Mouse (Mus musculus): ENCODE data around the gene Klf1. TPM values are rescaled to one million over a fixed set of nuclear protein-coding genes. Genes with fewer than 3 reads are reported as not detected.

The Klf1 gene
- total and polyA plus RNA-seq, 3 experiments = 0.20 to 0.38 (median 0.24) TPM

- H3K4me2 ChIP-seq (ENCODE audit: insufficient read depth, low read depth, poor library complexity, severe bottlenecking) = no peak overlapping the region
- in situ Hi-C loops (cut with MboI; ENCODE audit: low pct_ligation_motif_present, low pct_unique_long_range_greater_than_20kb, low sequenced_read_pairs) = no loop called here
- peaks cover 13% of the 10 kb centered on the region for H3K9me3 ChIP-seq (replicated peaks; ENCODE audit: low read length)
- dilution Hi-C loops (cut with MboI; ENCODE audit: extremely low pct_ligation_motif_present, extremely low pct_unique_long_range_greater_than_20kb, low sequenced_read_pairs) = no loop called here
- DNase-seq (ENCODE audit: extremely low read depth) = no peak
- peaks cover 6 to 12% of the 10 kb centered on the region in 2 experiments for H3K4me1 ChIP-seq (ENCODE audit: control insufficient read depth in 1 of 2, insufficient read depth in 2 of 2)
- H3K27ac ChIP-seq (ENCODE audit: insufficient read depth, low read depth) = no peak overlapping the region
- H3K9ac ChIP-seq (ENCODE audit: insufficient read depth, low read depth) = no peak overlapping the region
- H3K4me3 ChIP-seq (replicated peaks in 1 of 3; ENCODE audit: low read depth in 2 of 3, low read length in 2 of 3, poor library complexity in 1 of 3) = no peak overlapping the region
- no peak for TF ChIP-seq CHD2 (IDR thresholded peaks at IDR 0.05; ENCODE audit: low read length)
- no peak for TF ChIP-seq RCOR1 (conservative IDR thresholded peaks at IDR 0.05; ENCODE audit: low read depth, low read length)
- TF ChIP-seq POLR2AphosphoS2 (IDR thresholded peaks at IDR 0.05; ENCODE audit: low read depth, low read length) = no peak
- TF ChIP-seq GABPA (IDR thresholded peaks at IDR 0.05; ENCODE audit: insufficient replicate concordance, low read depth, low read length) = no peak
- TF ChIP-seq CTCF (conservative IDR thresholded peaks at IDR 0.05 in 1 of 2, IDR thresholded peaks at IDR 0.05 in 1 of 2; ENCODE audit: low read depth in 2 of 2, low read length in 2 of 2) = no peak
- no peaks in the 10 kb centered on the region for H3K79me2 ChIP-seq (replicated peaks; ENCODE audit: control insufficient read depth, extremely low read depth, insufficient read depth, poor library complexity, severe bottlenecking)
- H3K27me3 ChIP-seq (replicated peaks) = no peaks in the 10 kb centered on the region
- H3K36me3 ChIP-seq (replicated peaks in 1 of 2; ENCODE audit: control insufficient read depth in 1 of 2, insufficient read depth in 1 of 2, low read length in 1 of 2) = peaks cover 12 to 61% of the 10 kb centered on the region in 2 experiments
These were observed 11.3 kb downstream of the Klf1 start for GRCm38 (mm10) chr8:84912895-84913501.

GRCm38 (mm10) chr8:84913502-84913900 lies 11.8 kb downstream of the Klf1 start:
- no peak overlapping the region for H3K27ac ChIP-seq (ENCODE audit: insufficient read depth, low read depth)
- H3K4me1 ChIP-seq (ENCODE audit: control insufficient read depth in 1 of 2, insufficient read depth in 2 of 2) = peaks cover 6 to 12% of the 10 kb centered on the region in 2 experiments
- dilution Hi-C loops (cut with MboI; ENCODE audit: extremely low pct_ligation_motif_present, extremely low pct_unique_long_range_greater_than_20kb, low sequenced_read_pairs) (no loop called here), in situ Hi-C loops (cut with MboI; ENCODE audit: low pct_ligation_motif_present, low pct_unique_long_range_greater_than_20kb, low sequenced_read_pairs) (no loop called here)
- no peaks in the 10 kb centered on the region for H3K79me2 ChIP-seq (replicated peaks; ENCODE audit: control insufficient read depth, extremely low read depth, insufficient read depth, poor library complexity, severe bottlenecking)
- no peak overlapping the region for H3K4me3 ChIP-seq (replicated peaks in 1 of 3; ENCODE audit: low read depth in 2 of 3, low read length in 2 of 3, poor library complexity in 1 of 3)
- no peak for TF ChIP-seq ZNF384 (IDR thresholded peaks at IDR 0.05; ENCODE audit: low read depth, low read length)
- TF ChIP-seq JUN (IDR thresholded peaks at IDR 0.05; ENCODE audit: insufficient read depth, low read depth, low read length) = no peak
- TF ChIP-seq MAZ (IDR thresholded peaks at IDR 0.05; ENCODE audit: low read depth, low read length) = no peak
- no peak for TF ChIP-seq GABPA (IDR thresholded peaks at IDR 0.05; ENCODE audit: insufficient replicate concordance, low read depth, low read length)
- TF ChIP-seq JUND (conservative IDR thresholded peaks at IDR 0.05; ENCODE audit: low read depth, low read length) = no peak
- no peak for TF ChIP-seq ZMIZ1 (IDR thresholded peaks at IDR 0.05; ENCODE audit: low read depth, low read length)
- no peak for TF ChIP-seq NRF1 (IDR thresholded peaks at IDR 0.05; ENCODE audit: low read depth, low read length)
- no peak for TF ChIP-seq SIN3A (IDR thresholded peaks at IDR 0.05; ENCODE audit: low read length)
- TF ChIP-seq TBP (conservative IDR thresholded peaks at IDR 0.05; ENCODE audit: low read depth, low read length) = no peak
- no peak overlapping the region for H3K9ac ChIP-seq (ENCODE audit: insufficient read depth, low read depth)
- no peak for DNase-seq (ENCODE audit: extremely low read depth)
- no peaks in the 10 kb centered on the region for H3K27me3 ChIP-seq (replicated peaks)
- H3K9me3 ChIP-seq (replicated peaks; ENCODE audit: low read length) = peaks cover 13% of the 10 kb centered on the region
- H3K36me3 ChIP-seq (replicated peaks in 1 of 2; ENCODE audit: control insufficient read depth in 1 of 2, insufficient read depth in 1 of 2, low read length in 1 of 2) = peaks cover 12 to 61% of the 10 kb centered on the region in 2 experiments
- H3K4me2 ChIP-seq (ENCODE audit: insufficient read depth, low read depth, poor library complexity, severe bottlenecking) = no peak overlapping the region

- H3K9me3 ChIP-seq (replicated peaks; ENCODE audit: low read length) = peaks cover 13% of the 10 kb centered on the region
- no peak overlapping the region for H3K9ac ChIP-seq (ENCODE audit: insufficient read depth, low read depth)
- peaks cover 12 to 61% of the 10 kb centered on the region in 2 experiments for H3K36me3 ChIP-seq (replicated peaks in 1 of 2; ENCODE audit: control insufficient read depth in 1 of 2, insufficient read depth in 1 of 2, low read length in 1 of 2)
- in situ Hi-C loops (cut with MboI; ENCODE audit: low pct_ligation_motif_present, low pct_unique_long_range_greater_than_20kb, low sequenced_read_pairs) (no loop called here), dilution Hi-C loops (cut with MboI; ENCODE audit: extremely low pct_ligation_motif_present, extremely low pct_unique_long_range_greater_than_20kb, low sequenced_read_pairs) (no loop called here)
- H3K79me2 ChIP-seq (replicated peaks; ENCODE audit: control insufficient read depth, extremely low read depth, insufficient read depth, poor library complexity, severe bottlenecking) = no peaks in the 10 kb centered on the region
- peak; percentile 48 for DNase-seq (ENCODE audit: extremely low read depth)
- H3K27ac ChIP-seq (ENCODE audit: insufficient read depth, low read depth) = no peak overlapping the region
- H3K27me3 ChIP-seq (replicated peaks) = no peaks in the 10 kb centered on the region
- no peak overlapping the region for H3K4me3 ChIP-seq (replicated peaks in 1 of 3; ENCODE audit: low read depth in 2 of 3, low read length in 2 of 3, poor library complexity in 1 of 3)
- H3K4me2 ChIP-seq (ENCODE audit: insufficient read depth, low read depth, poor library complexity, severe bottlenecking) = no peak overlapping the region
- peaks cover 6 to 12% of the 10 kb centered on the region in 2 experiments for H3K4me1 ChIP-seq (ENCODE audit: control insufficient read depth in 1 of 2, insufficient read depth in 2 of 2)
- TF ChIP-seq MAZ (IDR thresholded peaks at IDR 0.05; ENCODE audit: low read depth, low read length) (no peak), CTCF (conservative IDR thresholded peaks at IDR 0.05 in 1 of 2, IDR thresholded peaks at IDR 0.05 in 1 of 2; ENCODE audit: low read depth in 2 of 2, low read length in 2 of 2) (peak in 1 of 2 experiments; percentile 44; a peak in 2 of 4 replicates), POLR2AphosphoS2 (IDR thresholded peaks at IDR 0.05; ENCODE audit: low read depth, low read length) (no peak), CHD1 (IDR thresholded peaks at IDR 0.05; ENCODE audit: low read depth, low read length) (no peak)
These were observed 12.2 kb downstream of the Klf1 start for GRCm38 (mm10) chr8:84913960-84914359.
